15 mouse cellular contexts compared by ENCODE assay signal in genomic region chr9:20514016-20514415, GRCm38 (mm10). TPM values are rescaled to one million over a fixed set of nuclear protein-coding genes. Genes with fewer than 3 reads are reported as not detected.
DNase-seq lines count a peak whose midpoint lies in the region; ATAC-seq and TF ChIP-seq lines count a peak whose summit lies in the region.
"Had no signal": no experiment of that assay in that cellular context is flagged by ENCODE, and none has a peak within 500 bp of the region (broad histone marks: within the 10 kb centered on the region; RNA-seq: fewer than 3 reads in every experiment).

No protein-coding gene starts in this region.

- WGBS in kidney, embryonic 14.5 days: 72% methylated on average over 3 of the region's 3 CpGs
- WGBS in lung, adult 2 months: 64% methylated on average over 3 of the region's 3 CpGs

- H3K9ac ChIP-seq in kidney, embryonic 14.5 days (ENCODE audit: low read depth, low read length): no peak overlapping the region
- no peak overlapping the region for H3K9ac ChIP-seq in MEL (ENCODE audit: control insufficient read depth, low read depth, low read length, poor library complexity, severe bottlenecking)
- H3K9ac ChIP-seq: embryonic facial prominence, embryonic 13.5 days; forebrain, embryonic 12.5 days had no signal

- TF ChIP-seq RAD21 in MEL (IDR thresholded peaks at IDR 0.05; ENCODE audit: low read depth, low read length): no peak

- H3K9me3 ChIP-seq in kidney, embryonic 14.5 days (ENCODE audit: control insufficient read depth, low read length): no peaks in the 10 kb centered on the region
- H3K9me3 ChIP-seq in MEL (replicated peaks; ENCODE audit: insufficient read depth, low read length): no peaks in the 10 kb centered on the region
- H3K9me3 ChIP-seq: embryonic facial prominence, embryonic 13.5 days; forebrain, embryonic 12.5 days had no signal

- H3K27ac ChIP-seq in kidney, embryonic 14.5 days (ENCODE audit: low read depth, low read length): no peak overlapping the region
- no peak overlapping the region for H3K27ac ChIP-seq in MEL (ENCODE audit: control insufficient read depth, low read depth, low read length)
- H3K27ac ChIP-seq: embryonic facial prominence, embryonic 13.5 days; forebrain, embryonic 12.5 days had no signal

- peak in 1 of 2 experiments; percentile 26; a peak in 1 of 4 replicates for TF ChIP-seq EP300 in MEL (IDR thresholded peaks at IDR 0.05; ENCODE audit: low read depth in 1 of 2, low read length in 2 of 2)

- TF ChIP-seq POLR2A in MEL (IDR thresholded peaks at IDR 0.05; ENCODE audit: control insufficient read depth in 1 of 2, insufficient read depth in 1 of 2, low read depth in 1 of 2, low read length in 2 of 2, poor library complexity in 1 of 2): no peak
- no peak for TF ChIP-seq POLR2A in lung, adult 2 months (IDR thresholded peaks at IDR 0.05; ENCODE audit: borderline replicate concordance, extremely low read depth, low read depth, low read length)

- no peak overlapping the region for H3K4me2 ChIP-seq in kidney, embryonic 14.5 days (replicated peaks; ENCODE audit: low read depth, low read length)
- H3K4me2 ChIP-seq: embryonic facial prominence, embryonic 13.5 days; forebrain, embryonic 12.5 days; heart, embryonic 11.5 days had no signal

- no peak overlapping the region for H3K4me3 ChIP-seq in kidney, embryonic 14.5 days (ENCODE audit: low read length)
- H3K4me3 ChIP-seq in MEL (ENCODE audit: control insufficient read depth in 1 of 2, insufficient read depth in 1 of 2, low read depth in 2 of 2, low read length in 2 of 2): no peak overlapping the region
- H3K4me3 ChIP-seq in lung, adult 2 months (replicated peaks; ENCODE audit: extremely low read depth, low read depth, low read length): no peak overlapping the region
- H3K4me3 ChIP-seq: embryonic facial prominence, embryonic 13.5 days; forebrain, embryonic 12.5 days had no signal

- peaks cover 9% of the 10 kb centered on the region; the same call in 1 of the 2 replicates for H3K4me1 ChIP-seq in kidney, embryonic 14.5 days (ENCODE audit: control insufficient read depth, insufficient read depth, low read length)
- peaks cover 35 to 54% of the 10 kb centered on the region in 2 experiments for H3K4me1 ChIP-seq in MEL (ENCODE audit: control insufficient read depth in 1 of 2, insufficient read depth in 2 of 2, low read length in 2 of 2)
- peaks cover 13% of the 10 kb centered on the region for H3K4me1 ChIP-seq in lung, adult 2 months (ENCODE audit: control insufficient read depth, insufficient read depth, low read length)

- no peak for TF ChIP-seq CTCF in MEL (IDR thresholded peaks at IDR 0.05 in 2 of 3, conservative IDR thresholded peaks at IDR 0.05 in 1 of 3; ENCODE audit: control insufficient read depth in 1 of 3, insufficient read depth in 1 of 3, low read depth in 2 of 3, low read length in 3 of 3, poor library complexity in 1 of 3, severe bottlenecking in 1 of 3)
- TF ChIP-seq CTCF in lung, adult 2 months (IDR thresholded peaks at IDR 0.05; ENCODE audit: insufficient read depth, low read length): no peak

- 0 out of 2 replicates have a peak, but pooled peaks have one; percentile 36 for ATAC-seq in kidney, embryonic 14.5 days (ENCODE audit: low FRiP score, low TSS enrichment)

- H3K27me3 ChIP-seq in kidney, embryonic 14.5 days (ENCODE audit: control insufficient read depth, insufficient read depth, low read length): no peaks in the 10 kb centered on the region
- no peaks in the 10 kb centered on the region for H3K27me3 ChIP-seq in MEL (ENCODE audit: control insufficient read depth in 1 of 2, insufficient read depth in 2 of 2, low read length in 2 of 2)
- H3K27me3 ChIP-seq: embryonic facial prominence, embryonic 13.5 days; forebrain, embryonic 12.5 days had no signal

- peaks cover 31% of the 10 kb centered on the region for H3K79me2 ChIP-seq in MEL (ENCODE audit: control insufficient read depth, insufficient read depth, low read length, poor library complexity)

- peaks cover 74% of the 10 kb centered on the region for H3K36me3 ChIP-seq in kidney, embryonic 14.5 days (ENCODE audit: control insufficient read depth, insufficient read depth, low read length)
- peaks cover 48 to 74% of the 10 kb centered on the region in 2 experiments for H3K36me3 ChIP-seq in MEL (ENCODE audit: control insufficient read depth in 1 of 2, insufficient read depth in 2 of 2, low read length in 2 of 2)

- no peak for DNase-seq in kidney, adult 9 months
- DNase-seq in MEL (ENCODE audit: low read depth, low spot score): no peak
- peak; percentile 37 for DNase-seq in lung, adult 2 months
- DNase-seq in lung, postnatal 36 days: peak; percentile 81
- no peak for DNase-seq in thymus, postnatal 0 days (ENCODE audit: low spot score)
- no peak for DNase-seq in frontal cortex, adult 2 months (ENCODE audit: extremely low spot score in 1 of 2, low spot score in 1 of 2)
- DNase-seq: cerebellum, adult 8-10 months; gastrocnemius, postnatal 36 days; kidney, adult 8-10 months; layer of hippocampus, postnatal 36 days; right cerebral cortex, postnatal 25 days had no signal

TF ChIP-seq in MEL, 35 proteins besides CTCF, POLR2A, EP300 and RAD21:
- TF ChIP-seq POLR2AphosphoS2 (IDR thresholded peaks at IDR 0.05; ENCODE audit: low read length) (peak; percentile 48; the same call in 1 of the 2 replicates), USF1 (IDR thresholded peaks at IDR 0.05; ENCODE audit: low read depth, low read length) (no peak), BHLHE40 (IDR thresholded peaks at IDR 0.05; ENCODE audit: borderline replicate concordance, low read depth, low read length) (no peak), ZKSCAN1 (IDR thresholded peaks at IDR 0.05; ENCODE audit: low read depth, low read length) (no peak)

RNA-seq across cellular contexts. Expression of gene Zfp266, which starts 7.2 kb away (rescaled TPM):
- polyA plus RNA-seq in kidney, embryonic 14.5 days (2014; fragmentation: Nextera tagmentation; extraction: Ambion mirVana): 80.5 and 96.4 TPM in 2 replicates
- total RNA-seq in MEL (2012; rRNA removed): 68.1 and 88.0 TPM in 2 replicates
- 10 to 100 TPM; 30.7 to 31.5 TPM for polyA plus RNA-seq in MEL (2012; ENCODE audit: insufficient read depth in 1 of 2, insufficient read length in 2 of 2, low read depth in 1 of 2, low replicate concordance in 2 of 2, missing spikeins in 1 of 2)
- 6.6 and 8.9 TPM in 2 replicates for polyA plus RNA-seq in lung, adult 2 months (2012; rRNA removed)
- 52.5 and 69.8 TPM in 2 replicates for polyA plus RNA-seq in thymus, postnatal 0 days (2015; fragmentation: Nextera tagmentation; extraction: Ambion mirVana)
- polyA plus RNA-seq in frontal cortex, adult 2 months (2012; rRNA removed): 21.9 and 22.1 TPM in 2 replicates

RNA-seq across cellular contexts. Expression of gene Zfp426, which starts 21.5 kb away (rescaled TPM):
- 12.8 and 22.6 TPM in 2 replicates for polyA plus RNA-seq in kidney, embryonic 14.5 days (2014; fragmentation: Nextera tagmentation; extraction: Ambion mirVana)
- total RNA-seq in MEL (2012; rRNA removed): 32.1 and 41.5 TPM in 2 replicates
- 10 to 100 TPM in 1 of 2 experiments, not detected in 1; 30.7 TPM for polyA plus RNA-seq in MEL (2012; ENCODE audit: insufficient read depth in 1 of 2, insufficient read length in 2 of 2, low read depth in 1 of 2, low replicate concordance in 2 of 2, missing spikeins in 1 of 2)
- 4.6 and 5.0 TPM in 2 replicates for polyA plus RNA-seq in lung, adult 2 months (2012; rRNA removed)
- 14.7 and 18.1 TPM in 2 replicates for polyA plus RNA-seq in thymus, postnatal 0 days (2015; fragmentation: Nextera tagmentation; extraction: Ambion mirVana)
- 17.3 and 20.1 TPM in 2 replicates for polyA plus RNA-seq in frontal cortex, adult 2 months (2012; rRNA removed)

RNA-seq across cellular contexts. Expression of gene Zfp26, which starts 54.1 kb away (rescaled TPM):
- polyA plus RNA-seq in kidney, embryonic 14.5 days (2014; fragmentation: Nextera tagmentation; extraction: Ambion mirVana): 15.7 and 36.5 TPM in 2 replicates
- 50.5 and 52.5 TPM in 2 replicates for total RNA-seq in MEL (2012; rRNA removed)
- polyA plus RNA-seq in MEL (2012; ENCODE audit: insufficient read depth in 1 of 2, insufficient read length in 2 of 2, low read depth in 1 of 2, low replicate concordance in 2 of 2, missing spikeins in 1 of 2): 10 to 100 TPM; 18.5 to 55.4 TPM
- 1.5 and 2.8 TPM in 2 replicates for polyA plus RNA-seq in lung, adult 2 months (2012; rRNA removed)
- polyA plus RNA-seq in thymus, postnatal 0 days (2015; fragmentation: Nextera tagmentation; extraction: Ambion mirVana): 15.4 and 16.3 TPM in 2 replicates
- polyA plus RNA-seq in frontal cortex, adult 2 months (2012; rRNA removed): 9.2 and 10.7 TPM in 2 replicates

Comparison
In these comparisons a context has a peak if more than half of its experiments do, and no peak if none do; other contexts are left out.
1. DNase-seq: peak in lung, adult 2 months (single experiment) and lung, postnatal 36 days (single experiment); none in kidney, adult 9 months (single experiment), MEL (single experiment), thymus, postnatal 0 days (single experiment) and frontal cortex, adult 2 months (0 of 2).